Mouse (Mus musculus) left cerebral cortex, postnatal 36 days (tissue): Measurements from ENCODE around the gene Gm45808. TPM values are rescaled to one million over a fixed set of nuclear protein-coding genes. Genes with fewer than 3 reads are reported as not detected.
"Not testable (repeated sequence)": the region's sequence is repeated elsewhere in the genome, so short reads cannot be mapped to it uniquely, and the experiment has no call there.

Experiments used
- DNase-seq, 2 experiments: peaks; one replicate each; pipeline ENCODE4 v3.0.0; 2021 to 2022; ENCODE audit warnings: low spot score in 2 of 2, mixed read lengths in 1 of 2
- intact Hi-C: fragments of 180-260 bp; cut with DNase I; formaldehyde crosslinking; loops from one replicate; pipeline ENCODE4 v1.15.1; 2025
- total RNA-seq, 2 experiments: library from RNA; stranded (reverse); gene quantifications; 2 replicates each; pipeline ENCODE4 v1.2.3; 2021

The Gm45808 gene
- total RNA-seq, 2 experiments from 2014 or later, result 0.57 TPM; not detected in 1

DNA sequence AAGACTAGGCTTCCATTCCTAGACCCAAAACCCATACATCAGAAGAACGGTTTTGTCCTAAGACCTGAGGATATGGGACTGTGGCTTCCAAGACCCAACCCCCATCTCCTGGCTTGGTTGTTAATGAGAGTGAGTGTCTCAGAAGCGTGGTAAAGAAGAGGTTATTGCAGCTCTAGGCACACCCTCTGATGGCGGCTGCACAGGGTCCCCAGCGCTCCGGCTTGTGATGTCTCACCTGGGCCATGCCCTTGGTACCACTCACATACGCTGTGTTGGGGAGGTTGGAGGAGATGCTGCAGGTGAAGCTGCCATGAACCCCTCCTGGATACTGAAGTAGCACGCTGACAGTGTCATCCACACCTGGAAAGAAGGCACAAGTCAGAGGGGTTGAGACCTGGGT, 7.8 kb downstream of the Gm45808 start:
- DNase-seq, result no peak
- intact Hi-C loops, result loop anchor here (5.0 to 10.0 kb wide), 2 partner anchors 49 to 206 kb away; partner anchors contain the start of genes Ntn5, Plekha4 and Ppp1r15a

DNA sequence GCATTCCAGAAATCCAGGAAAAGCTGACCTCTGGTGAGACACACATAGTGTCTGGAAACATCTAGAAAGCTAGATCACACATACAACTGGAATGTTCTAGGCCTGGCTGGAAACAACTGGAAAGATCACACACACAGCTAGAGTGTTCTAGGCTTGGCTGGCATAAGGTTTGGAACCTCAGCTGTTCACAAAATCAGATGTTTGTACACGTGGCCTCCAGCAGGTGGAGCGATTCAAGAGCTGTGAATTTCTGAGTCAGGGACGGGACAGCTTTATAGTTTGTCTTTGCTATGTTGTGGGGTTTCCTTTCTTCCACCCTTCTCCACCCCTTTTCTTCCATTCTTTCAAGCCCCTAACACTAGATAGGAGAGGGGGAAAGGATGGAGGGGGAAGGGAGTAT, 9.6 kb downstream of the Gm45808 start:
- DNase-seq, result peak; percentile 40 to 52
- intact Hi-C loops, result loop anchor here (2.0 to 10.0 kb wide), 3 partner anchors 50 to 208 kb away; partner anchors contain the start of genes Ntn5, Plekha4 and Ppp1r15a

DNA sequence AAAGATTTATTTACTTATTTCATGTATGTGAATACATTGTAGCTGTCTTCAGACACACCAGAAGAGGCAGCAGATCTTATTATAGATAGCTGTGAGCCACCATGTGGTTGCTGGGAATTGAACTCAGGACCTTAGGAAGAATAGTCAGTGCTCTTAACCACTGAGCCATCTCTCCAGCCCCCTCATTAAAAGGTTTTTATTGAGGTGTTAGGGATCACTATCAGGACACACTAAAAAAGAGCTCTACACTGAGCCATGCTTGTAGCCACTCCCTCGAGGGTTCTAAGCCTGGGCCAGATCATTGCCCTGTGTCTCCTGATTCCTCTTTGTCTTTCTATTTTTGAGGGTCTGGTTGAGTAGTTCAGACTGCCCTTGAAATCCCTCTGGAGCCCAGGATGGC, 10.2 kb downstream of the Gm45808 start:
- intact Hi-C loops, result loop anchor here (2.0 to 10.0 kb wide), 3 partner anchors 51 to 208 kb away; partner anchors contain the start of genes Ntn5, Plekha4 and Ppp1r15a

DNA sequence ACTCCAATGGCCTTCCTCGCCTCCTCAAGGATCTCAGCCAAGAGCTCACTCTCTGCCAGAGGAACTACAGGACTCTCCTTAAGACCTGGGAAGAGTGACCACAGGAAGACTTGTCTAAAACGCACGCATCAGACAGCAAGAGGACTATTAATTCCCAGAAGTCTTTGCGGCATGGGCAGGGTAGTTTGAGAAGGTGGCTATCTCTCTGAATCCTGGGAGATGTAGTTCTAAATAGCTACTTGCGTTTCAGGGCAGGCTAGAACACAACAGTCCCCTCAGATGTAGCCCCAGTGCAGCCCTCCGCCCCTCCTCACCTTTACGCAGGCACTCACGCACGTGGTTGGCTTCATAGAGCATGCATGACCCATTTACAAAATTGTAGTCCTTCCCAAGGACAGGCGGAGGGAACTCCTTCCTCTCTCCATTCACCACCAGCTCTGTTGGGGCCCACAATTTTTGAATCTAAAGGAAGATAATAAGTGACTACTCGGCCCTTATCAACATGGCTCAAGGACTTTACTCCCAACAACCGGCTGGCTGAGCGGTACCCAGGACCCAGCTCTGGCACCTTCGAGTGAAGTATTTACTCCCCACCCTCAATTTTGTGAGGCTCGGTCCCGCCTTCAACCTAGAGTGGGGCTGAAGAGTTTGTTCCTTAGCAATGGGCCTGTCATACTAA, 11.2 kb downstream of the Gm45808 start:
- intact Hi-C loops, result loop anchor here (5.0 to 10.0 kb wide), 2 partner anchors 52 to 209 kb away; partner anchors contain the start of genes Ntn5, Plekha4 and Ppp1r15a
- DNase-seq, result no peak

More for the DNA sequence above, 10.2 kb downstream of the Gm45808 start:
- no peak for DNase-seq

DNA sequence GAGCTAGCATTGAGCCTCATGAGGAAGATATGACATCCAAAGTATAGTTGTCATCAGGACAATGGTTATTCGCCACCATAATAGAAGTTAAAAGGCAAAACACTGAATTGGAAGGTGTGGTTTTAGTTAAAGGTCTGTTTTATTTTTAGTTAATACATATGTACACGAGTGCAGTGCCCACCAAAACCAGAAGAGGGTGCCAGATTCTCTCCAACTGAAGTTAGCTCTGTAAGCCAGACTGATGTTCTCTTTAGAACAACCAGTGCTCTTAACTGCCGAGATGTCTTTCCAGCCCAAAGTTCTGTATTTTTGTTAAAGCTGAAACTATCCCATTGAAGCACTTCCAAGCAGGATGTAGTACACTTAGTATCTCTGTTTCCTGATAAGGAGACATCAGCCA, 15.7 kb downstream of the Gm45808 start:
- peak; percentile 37 to 64 for DNase-seq
- intact Hi-C loops, result loop anchor here (10.0 kb wide), 1 partner anchor 214 kb away; the partner anchor contains the start of gene Ntn5

DNA sequence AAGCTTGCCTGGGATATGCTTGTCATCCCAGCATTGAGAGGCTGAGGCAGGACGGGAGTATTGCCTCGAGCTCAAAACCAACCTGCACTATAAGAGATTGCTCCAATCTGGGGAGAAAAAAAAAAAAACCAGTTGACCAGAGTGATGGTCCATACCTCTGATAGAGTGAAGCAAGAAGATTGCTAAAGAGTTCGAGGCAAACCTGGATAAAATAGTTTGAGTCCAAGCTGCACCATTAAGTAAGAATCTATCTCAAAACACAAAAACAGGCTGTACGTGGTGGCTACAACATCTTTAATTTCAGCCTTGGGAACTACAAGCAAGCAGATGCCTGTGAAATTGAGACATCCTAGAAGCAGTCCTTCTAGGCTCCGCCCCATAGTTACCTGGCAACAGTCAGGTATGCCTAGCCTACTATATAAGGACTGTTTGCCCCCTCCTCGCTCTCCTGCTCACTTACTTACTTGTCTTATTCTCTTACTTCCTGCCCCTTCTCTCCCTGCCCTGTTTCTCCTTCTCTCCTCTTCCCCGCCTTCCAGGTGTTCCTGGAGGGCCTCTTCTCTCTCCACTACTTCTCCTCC, 19.4 kb downstream of the Gm45808 start:
- DNase-seq, result no peak
- intact Hi-C loops, result loop anchor here (5.0 kb wide), 1 partner anchor 235 kb away; no protein-coding TSS in a partner anchor

DNA sequence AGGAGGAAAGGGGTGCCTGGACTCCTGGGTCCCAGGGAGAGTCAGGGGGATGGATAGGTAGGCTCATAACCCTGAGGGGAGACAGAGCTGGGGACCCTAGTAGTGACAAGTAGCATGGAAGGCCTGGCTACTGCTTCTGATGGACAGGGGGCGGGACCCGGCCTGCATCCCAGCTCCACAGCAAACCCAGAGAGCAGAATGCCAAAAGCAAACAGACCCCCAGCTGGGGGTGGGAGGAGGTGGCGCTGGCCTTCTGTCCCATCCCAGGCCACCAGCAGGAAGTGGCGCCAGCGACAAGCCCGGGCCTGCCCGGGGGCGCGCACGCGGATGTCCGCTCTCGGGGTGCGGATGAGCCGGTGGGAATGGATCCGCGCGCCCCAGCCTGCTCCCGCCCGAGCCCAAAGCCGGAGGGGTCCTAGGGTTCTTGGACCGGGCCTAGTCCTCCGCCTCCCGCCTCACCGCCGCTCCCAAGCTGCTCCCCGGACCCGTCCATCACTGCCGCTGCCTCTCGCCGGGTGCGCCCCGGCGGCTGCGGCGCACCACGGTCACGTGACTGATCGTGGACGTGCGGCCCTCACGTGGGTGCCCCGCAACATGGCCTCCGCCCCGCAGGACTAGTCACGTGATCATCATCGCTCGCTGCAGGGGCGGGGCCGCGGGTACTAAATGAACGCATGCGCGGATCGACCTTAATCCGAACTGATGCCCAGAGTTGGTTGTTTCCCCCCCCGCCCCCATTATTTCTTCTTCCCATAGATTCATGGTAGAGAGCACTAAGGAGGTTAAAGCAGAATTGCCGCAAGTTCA, 20.1 kb downstream of the Gm45808 start, which contains the start of gene Bax:
Bax (minus strand) TSS at position 616 of the 807 bp plus-strand sequence.
- peak; percentile 94 for DNase-seq
- intact Hi-C loops, result loop anchor here (5.0 kb wide), 1 partner anchor 236 kb away; no protein-coding TSS in a partner anchor

DNA sequence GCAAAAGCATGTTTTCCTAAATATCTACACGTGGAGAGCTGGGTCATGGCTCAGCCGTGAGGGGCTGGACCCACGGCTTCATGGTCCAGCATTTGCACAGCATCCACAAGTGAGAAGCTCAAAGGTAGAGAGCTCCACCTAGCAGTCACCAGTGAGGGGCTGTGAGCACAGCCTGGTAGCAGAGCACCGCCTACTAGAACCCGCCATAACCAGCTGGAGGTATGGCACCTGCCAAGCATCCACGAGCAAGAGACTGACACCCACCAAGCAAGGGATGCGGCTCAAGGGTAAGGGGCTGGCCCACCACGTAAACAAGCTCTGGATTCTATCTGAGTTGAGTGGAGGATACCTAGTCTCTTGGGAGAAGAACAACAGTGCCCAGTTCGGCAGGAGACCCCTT, 21.1 kb downstream of the Gm45808 start:
- no peak for DNase-seq
- intact Hi-C loops, result loop anchor here (5.0 kb wide), 1 partner anchor 237 kb away; no protein-coding TSS in a partner anchor

DNA sequence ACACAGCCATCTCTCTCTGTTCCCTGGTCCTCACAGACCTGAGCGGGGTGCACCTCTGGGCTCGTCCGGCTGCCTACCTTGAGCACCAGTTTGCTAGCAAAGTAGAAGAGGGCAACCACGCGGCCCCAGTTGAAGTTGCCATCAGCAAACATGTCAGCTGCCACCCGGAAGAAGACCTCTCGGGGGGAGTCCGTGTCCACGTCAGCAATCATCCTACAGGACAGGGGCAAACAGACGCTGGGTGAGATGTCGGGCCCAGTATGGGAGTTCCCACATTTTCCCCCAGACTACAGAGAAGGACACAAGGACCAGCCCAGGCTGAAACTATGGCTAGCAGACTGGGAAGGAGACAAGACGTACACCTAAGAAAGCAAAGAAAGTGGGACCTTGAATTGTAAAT, 21.5 kb downstream of the Gm45808 start:
- intact Hi-C loops, result loop anchor here (5.0 kb wide), 1 partner anchor 237 kb away; no protein-coding TSS in a partner anchor
- no peak for DNase-seq

DNA sequence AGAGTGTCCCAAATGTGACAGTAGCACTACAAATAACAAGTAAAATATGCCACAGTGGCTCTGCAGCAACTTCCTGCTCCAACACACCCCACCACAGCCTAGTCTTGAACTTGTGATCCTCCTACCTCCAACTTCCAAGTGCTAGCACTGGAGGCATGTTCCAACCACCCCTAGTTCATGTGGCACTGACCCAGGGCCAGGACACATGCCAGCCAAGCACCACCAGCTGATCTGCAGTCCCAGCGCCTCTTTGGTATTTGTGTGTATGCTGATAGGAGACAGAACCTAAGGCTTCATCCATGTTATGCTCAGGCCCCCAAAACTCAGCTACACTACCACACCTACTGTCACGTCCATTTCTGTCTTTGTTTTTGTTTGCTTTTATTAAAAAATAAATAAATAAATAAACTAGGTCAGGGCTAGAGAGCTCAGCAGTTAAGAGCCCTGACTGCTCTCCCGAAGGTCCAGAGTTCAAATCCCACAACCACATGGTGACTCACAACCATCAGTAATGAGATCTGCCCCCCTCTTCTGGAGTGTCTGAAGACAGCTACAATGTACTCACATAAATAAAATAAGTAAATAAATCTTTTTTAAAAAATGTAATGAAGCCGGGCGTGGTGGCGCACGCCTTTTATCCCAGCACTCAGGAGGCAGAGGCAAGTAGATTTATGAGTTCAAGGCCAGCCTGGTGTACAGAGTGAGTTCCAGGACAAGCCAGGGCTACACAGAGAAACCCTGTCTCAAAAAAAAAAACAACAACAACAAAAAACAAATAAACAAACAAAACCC, 22.4 kb downstream of the Gm45808 start:
- intact Hi-C loops, result no loop called here
- DNase-seq, result no peak

DNA sequence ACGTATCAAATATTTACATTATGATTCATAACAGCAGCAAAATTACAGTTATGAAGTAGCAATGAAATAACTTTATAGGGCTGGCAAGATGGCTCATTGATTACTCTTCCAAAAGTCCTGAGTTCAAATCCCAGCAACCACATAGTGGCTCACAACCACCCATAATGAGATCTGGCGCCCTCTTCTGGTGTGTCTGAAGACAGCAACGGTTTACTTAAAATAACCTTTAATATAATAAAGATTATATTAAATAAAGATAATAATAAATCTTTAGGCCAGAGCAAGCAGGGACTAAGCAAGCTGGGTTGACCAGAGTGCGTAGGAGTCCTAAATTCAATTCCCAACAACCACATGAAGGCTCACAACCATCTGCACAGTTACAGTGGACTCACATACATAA, 23.7 kb downstream of the Gm45808 start:
- DNase-seq, intact Hi-C loops: not testable (repeated sequence)

DNA sequence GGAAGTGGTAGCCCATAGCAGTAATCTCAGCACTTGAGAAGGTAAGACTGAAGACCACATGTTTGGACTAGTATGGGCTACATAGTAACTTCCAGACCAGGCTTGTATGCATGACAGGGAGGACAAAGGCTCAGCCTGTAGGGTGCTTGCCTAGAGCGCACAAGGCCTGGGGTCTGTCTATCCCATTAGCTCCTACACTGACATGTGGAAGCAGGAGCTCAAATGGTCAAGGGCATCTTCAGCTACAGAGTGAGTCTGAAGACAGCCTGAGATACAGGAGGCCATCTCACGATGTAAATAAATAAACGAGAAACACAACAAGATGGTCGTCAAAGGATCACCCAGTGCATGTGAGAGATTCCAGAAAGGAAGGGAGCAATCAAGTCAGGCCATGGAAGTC, 24.3 kb downstream of the Gm45808 start:
- intact Hi-C loops, result no loop called here
- no peak for DNase-seq

DNA sequence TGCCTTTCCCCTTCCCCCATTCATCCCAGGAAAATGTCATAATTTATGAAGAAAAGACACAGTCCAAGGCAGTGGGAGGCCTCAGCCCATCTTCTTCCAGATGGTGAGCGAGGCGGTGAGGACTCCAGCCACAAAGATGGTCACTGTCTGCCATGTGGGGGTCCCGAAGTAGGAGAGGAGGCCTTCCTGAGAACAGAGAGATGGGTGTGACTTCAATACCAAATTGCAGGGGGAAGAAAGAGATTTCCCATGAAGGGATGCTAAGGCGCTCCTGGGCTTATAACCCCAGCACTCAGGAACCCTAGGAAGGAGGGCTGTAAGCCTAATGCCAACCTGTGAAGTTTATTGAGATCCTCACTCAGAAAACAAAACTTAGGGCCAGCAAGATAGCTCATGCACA, 24.8 kb downstream of the Gm45808 start:
- intact Hi-C loops, result no loop called here
- DNase-seq, result no peak

DNA sequence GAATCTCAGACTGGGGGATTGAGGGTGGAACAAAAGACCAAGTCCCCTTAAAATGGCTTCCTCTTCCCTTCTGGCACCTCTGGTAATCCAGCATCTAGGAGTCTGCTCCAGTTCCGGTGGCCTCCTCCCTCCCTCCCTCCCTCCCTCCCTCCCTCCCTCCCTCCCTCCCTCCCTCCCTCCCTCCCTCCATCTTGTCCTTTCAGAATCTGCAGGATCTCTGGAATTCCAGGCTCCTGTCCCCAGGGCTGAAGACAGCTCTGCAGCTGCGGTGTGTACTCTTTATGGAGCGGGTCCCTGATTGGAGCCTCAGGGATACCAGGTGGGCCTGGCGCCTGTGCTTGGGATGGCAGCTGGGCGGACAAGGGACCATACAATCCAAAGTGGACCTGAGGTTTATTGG, 25.3 kb downstream of the Gm45808 start:
- intact Hi-C loops, result no loop called here
- DNase-seq, result no peak

DNA sequence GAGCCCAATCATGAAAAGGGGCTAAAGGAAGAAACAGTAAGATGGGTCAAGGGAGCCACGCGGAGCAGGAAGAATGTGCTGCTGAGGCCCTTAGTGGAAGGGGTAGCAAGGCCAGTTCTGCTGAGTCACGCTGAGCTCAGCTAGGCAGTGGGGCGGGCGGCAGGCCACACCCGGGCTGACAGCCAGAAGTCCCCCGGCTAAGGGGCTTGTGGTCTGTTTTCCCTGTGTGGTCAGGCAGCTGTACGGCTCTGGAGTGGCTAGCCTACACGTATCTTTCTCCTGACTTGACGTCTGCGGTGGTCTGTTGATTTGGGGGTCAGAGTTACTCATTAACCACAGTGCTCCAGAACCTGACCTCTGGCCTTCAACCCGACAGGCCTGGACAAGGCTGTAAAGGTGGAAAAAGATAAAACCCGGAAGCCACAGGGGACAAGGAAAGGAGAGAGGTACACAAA, 25.7 kb downstream of the Gm45808 start:
- DNase-seq, result peak; percentile 33 to 35
- intact Hi-C loops, result no loop called here

DNA sequence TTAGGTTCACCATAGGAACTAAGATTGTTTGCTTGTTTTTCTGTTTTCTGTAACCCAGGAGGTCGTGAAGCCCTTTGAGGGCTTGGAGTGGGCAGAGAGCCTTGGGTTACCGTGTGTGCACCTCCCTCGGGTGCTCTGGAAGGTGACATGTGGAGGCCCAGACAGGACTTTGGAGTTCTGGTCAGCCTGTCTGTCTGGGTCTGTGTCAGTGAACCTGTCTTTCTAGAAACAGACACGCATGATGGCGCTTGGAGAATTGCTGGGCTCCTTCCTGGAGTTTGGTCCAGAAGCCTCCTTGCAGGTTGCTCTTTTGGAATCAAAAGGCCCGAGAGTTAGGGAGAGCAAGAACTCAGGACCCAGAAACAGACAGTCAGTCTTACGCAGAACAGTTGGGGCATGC, 26.2 kb downstream of the Gm45808 start:
- intact Hi-C loops, result no loop called here
- no peak for DNase-seq

DNA sequence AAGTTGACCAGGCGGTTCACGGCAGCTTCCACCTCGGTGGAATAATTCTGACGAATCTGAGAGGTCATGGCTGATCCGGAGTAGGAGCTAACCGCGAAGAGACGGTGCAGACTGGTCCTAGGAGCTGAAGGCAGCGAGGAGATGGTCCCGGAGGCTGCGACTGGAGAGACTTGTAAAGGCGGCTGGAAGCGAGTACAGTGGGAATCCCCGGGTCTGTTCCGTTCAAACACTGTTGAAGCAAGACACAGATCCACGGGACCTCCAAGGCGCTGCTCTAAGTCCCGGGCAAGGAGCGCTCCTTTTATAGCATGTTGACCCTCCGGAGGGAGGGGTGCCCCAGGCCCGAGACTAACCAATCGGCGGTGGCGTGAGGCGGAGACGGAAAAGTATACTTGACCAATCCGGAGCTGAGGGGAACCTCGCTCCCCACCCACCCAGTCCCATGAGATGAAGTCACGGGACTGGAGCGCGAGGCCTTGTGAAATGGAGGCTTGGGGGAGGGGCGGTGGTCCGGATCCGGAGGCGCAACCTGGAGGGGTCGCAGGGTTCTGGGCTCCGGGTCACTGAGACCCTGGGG, 27.0 kb downstream of the Gm45808 start, which contains the start of gene Ftl1:
Ftl1 (minus strand) TSS at position 321 of the 577 bp plus-strand sequence.
- DNase-seq, result peak; percentile 94 to 95
- intact Hi-C loops, result not testable (repeated sequence)

DNA sequence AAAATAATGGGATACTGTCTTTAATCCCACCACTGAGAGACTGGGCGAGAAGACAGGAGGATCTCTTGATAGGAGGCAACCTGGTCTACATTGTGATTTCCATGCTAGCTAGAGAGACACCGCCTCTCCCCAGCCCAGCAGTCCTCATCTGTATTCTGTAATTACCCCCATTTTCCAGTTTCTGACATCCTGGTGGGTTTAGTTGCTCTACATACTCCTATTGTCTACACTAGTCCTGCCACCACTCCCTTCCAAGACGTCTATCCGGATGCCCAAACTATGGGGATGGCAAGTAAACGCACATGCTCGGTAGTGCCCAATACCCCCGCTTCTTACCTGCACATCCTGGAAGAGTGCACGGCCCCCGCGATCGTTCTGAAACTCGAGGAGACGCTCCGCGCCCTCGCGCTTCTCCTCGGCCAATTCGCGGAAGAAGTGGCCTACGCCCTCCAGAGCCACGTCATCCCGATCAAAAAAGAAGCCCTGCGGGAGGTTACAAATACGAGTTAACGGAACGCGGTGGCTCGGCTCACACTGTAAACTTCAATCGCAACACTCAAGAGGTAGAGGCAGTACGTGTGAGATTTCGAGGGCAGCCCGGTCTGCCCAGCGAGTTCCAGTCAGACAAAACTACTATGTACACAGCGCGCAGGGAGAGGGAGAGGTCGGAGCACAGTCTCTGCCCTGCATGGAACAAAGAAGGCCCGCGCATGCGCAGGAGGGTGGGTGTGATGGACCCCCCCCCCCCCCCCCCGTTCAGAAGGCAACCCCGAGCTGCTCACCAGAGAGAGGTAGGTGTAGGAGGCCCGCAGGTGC, 27.7 kb downstream of the Gm45808 start:
- intact Hi-C loops, result no loop called here
- DNase-seq, result peak; percentile 73 to 76
